ENCODE assay signal across 12 mouse cellular contexts in genomic region chr14:118491300-118491699, GRCm38 (mm10).
DNase-seq lines count a peak whose midpoint lies in the region; ATAC-seq and TF ChIP-seq lines count a peak whose summit lies in the region.
"Had no signal": no experiment of that assay in that cellular context is flagged by ENCODE, and none has a peak within 500 bp of the region (broad histone marks: within the 10 kb centered on the region; RNA-seq: fewer than 3 reads in every experiment).

No protein-coding gene starts in this region.

- H3K4me2 ChIP-seq in limb, embryonic 12.5 days: peak overlapping the region; percentile 21
- H3K4me2 ChIP-seq in hindbrain, embryonic 16.5 days (ENCODE audit: low read length): peak overlapping the region; percentile 35
- H3K4me2 ChIP-seq in neural tube, embryonic 15.5 days: peak overlapping the region; percentile 44

- TF ChIP-seq POLR2A in heart, adult 2 months (IDR thresholded peaks at IDR 0.05; ENCODE audit: insufficient read depth, low read depth, low read length): no peak

- no peak for ATAC-seq in limb, embryonic 12.5 days (ENCODE audit: insufficient number of reproducible peaks, insufficient read depth, low FRiP score, low TSS enrichment, low read depth)
- ATAC-seq in hindbrain, embryonic 16.5 days: peak; percentile 47; the same call in 1 of the 2 replicates
- ATAC-seq in neural tube, embryonic 15.5 days (ENCODE audit: low FRiP score): no peak
- ATAC-seq: lung, postnatal 0 days had no signal

- no peaks in the 10 kb centered on the region for H3K36me3 ChIP-seq in limb, embryonic 12.5 days
- no peaks in the 10 kb centered on the region for H3K36me3 ChIP-seq in limb, embryonic 10.5 days
- H3K36me3 ChIP-seq in forebrain, embryonic 10.5 days (replicated peaks): no peaks in the 10 kb centered on the region
- H3K36me3 ChIP-seq in hindbrain, embryonic 16.5 days (ENCODE audit: control insufficient read depth, insufficient read depth, low read length): no peaks in the 10 kb centered on the region
- no peaks in the 10 kb centered on the region for H3K36me3 ChIP-seq in neural tube, embryonic 15.5 days
- no peaks in the 10 kb centered on the region for H3K36me3 ChIP-seq in heart, adult 2 months (ENCODE audit: control insufficient read depth, insufficient read depth, low read length)

- no peak overlapping the region for H3K27ac ChIP-seq in limb, embryonic 12.5 days
- no peak overlapping the region for H3K27ac ChIP-seq in limb, embryonic 10.5 days
- H3K27ac ChIP-seq in forebrain, embryonic 10.5 days: peak overlapping the region; percentile 37; the same call in 1 of the 2 replicates
- no peak overlapping the region for H3K27ac ChIP-seq in hindbrain, embryonic 16.5 days (ENCODE audit: low read depth, low read length)
- no peak overlapping the region for H3K27ac ChIP-seq in neural tube, embryonic 15.5 days (replicated peaks)
- no peak overlapping the region for H3K27ac ChIP-seq in heart, adult 2 months

- H3K4me1 ChIP-seq in limb, embryonic 12.5 days (replicated peaks): peaks cover 6% of the 10 kb centered on the region
- H3K4me1 ChIP-seq in limb, embryonic 10.5 days: peaks cover 9% of the 10 kb centered on the region
- H3K4me1 ChIP-seq in forebrain, embryonic 10.5 days: peaks cover 30% of the 10 kb centered on the region
- H3K4me1 ChIP-seq in hindbrain, embryonic 16.5 days (ENCODE audit: control insufficient read depth, insufficient read depth, low read depth, low read length): peaks cover 8% of the 10 kb centered on the region
- H3K4me1 ChIP-seq in neural tube, embryonic 15.5 days: peaks cover 14% of the 10 kb centered on the region
- no peaks in the 10 kb centered on the region for H3K4me1 ChIP-seq in heart, adult 2 months (ENCODE audit: control insufficient read depth, insufficient read depth, low read length)

- H3K4me3 ChIP-seq in limb, embryonic 12.5 days (replicated peaks): no peak overlapping the region
- no peak overlapping the region for H3K4me3 ChIP-seq in limb, embryonic 10.5 days
- H3K4me3 ChIP-seq in forebrain, embryonic 10.5 days: peak overlapping the region; percentile 28
- no peak overlapping the region for H3K4me3 ChIP-seq in hindbrain, embryonic 16.5 days (ENCODE audit: low read length)
- 0 out of 2 replicates have a peak overlapping the region, but pooled peaks have one; percentile 2 for H3K4me3 ChIP-seq in neural tube, embryonic 15.5 days (replicated peaks)
- no peak overlapping the region for H3K4me3 ChIP-seq in heart, adult 2 months

- no peak for DNase-seq in limb, embryonic 10.5 days (ENCODE audit: low spot score)
- DNase-seq in forebrain, embryonic 10.5 days (ENCODE audit: extremely low spot score, low spot score): peak; percentile 40
- DNase-seq in heart, adult 2 months: no peak
- no peak for DNase-seq in layer of hippocampus, adult 9-10 months (ENCODE audit: low spot score)
- DNase-seq in heart, postnatal 36 days: no peak
- DNase-seq: kidney, postnatal 4 days; thymus, adult 2 months had no signal

- no peaks in the 10 kb centered on the region for H3K79me2 ChIP-seq in heart, adult 2 months (replicated peaks; ENCODE audit: control insufficient read depth, insufficient read depth, low read length)

- intact Hi-C loops in heart, adult 2 months (cut with DNase I): no loop called here
- intact Hi-C loops in heart, postnatal 36 days (cut with DNase I): no loop called here

- H3K9me3 ChIP-seq in limb, embryonic 12.5 days: no peaks in the 10 kb centered on the region
- H3K9me3 ChIP-seq in limb, embryonic 10.5 days (replicated peaks): no peaks in the 10 kb centered on the region
- peaks cover 5% of the 10 kb centered on the region; the same call in 1 of the 2 replicates for H3K9me3 ChIP-seq in forebrain, embryonic 10.5 days
- H3K9me3 ChIP-seq in hindbrain, embryonic 16.5 days (ENCODE audit: control insufficient read depth, low read length): no peaks in the 10 kb centered on the region
- no peaks in the 10 kb centered on the region for H3K9me3 ChIP-seq in neural tube, embryonic 15.5 days (replicated peaks)

- no peak for TF ChIP-seq CTCF in heart, adult 2 months (IDR thresholded peaks at IDR 0.05)

- 23% methylated on average over 13 of the region's 13 CpGs for WGBS in limb, embryonic 12.5 days
- WGBS in limb, embryonic 10.5 days: 36% methylated on average over 13 of the region's 13 CpGs
- 24% methylated on average over 13 of the region's 13 CpGs for WGBS in forebrain, embryonic 10.5 days
- WGBS in hindbrain, embryonic 16.5 days: 22% methylated on average over 13 of the region's 13 CpGs
- 14% methylated on average over 13 of the region's 13 CpGs for WGBS in neural tube, embryonic 15.5 days
- WGBS in heart, adult 2 months: 56% methylated on average over 13 of the region's 13 CpGs

- H3K9ac ChIP-seq in limb, embryonic 12.5 days (replicated peaks): no peak overlapping the region
- no peak overlapping the region for H3K9ac ChIP-seq in hindbrain, embryonic 16.5 days (ENCODE audit: low read depth, low read length)
- H3K9ac ChIP-seq in neural tube, embryonic 15.5 days (replicated peaks): no peak overlapping the region
- H3K9ac ChIP-seq in heart, adult 2 months (ENCODE audit: low read depth, low read length): no peak overlapping the region

- H3K27me3 ChIP-seq in limb, embryonic 12.5 days: peaks cover 6% of the 10 kb centered on the region
- H3K27me3 ChIP-seq in limb, embryonic 10.5 days (ENCODE audit: low read depth, poor library complexity, severe bottlenecking): 0 out of 2 replicates have a peak, but pooled peaks cover 12% of the 10 kb centered on the region
- peaks cover 25% of the 10 kb centered on the region; the same call in 1 of the 2 replicates for H3K27me3 ChIP-seq in forebrain, embryonic 10.5 days (ENCODE audit: poor library complexity, severe bottlenecking)
- H3K27me3 ChIP-seq in hindbrain, embryonic 16.5 days (replicated peaks; ENCODE audit: control insufficient read depth, insufficient read depth, low read length): no peaks in the 10 kb centered on the region
- H3K27me3 ChIP-seq in neural tube, embryonic 15.5 days (replicated peaks): 0 out of 2 replicates have a peak, but pooled peaks cover 3% of the 10 kb centered on the region
- H3K27me3 ChIP-seq in heart, adult 2 months (ENCODE audit: control insufficient read depth, insufficient read depth, low read length): no peaks in the 10 kb centered on the region
- H3K27me3 ChIP-seq: CH12.LX had no signal

- TF ChIP-seq EP300 in heart, adult 2 months (IDR thresholded peaks at IDR 0.05; ENCODE audit: insufficient read depth, low read depth, low read length): no peak

Comparison
In these comparisons a context has a peak if more than half of its experiments do, and no peak if none do; other contexts are left out.
1. H3K4me3 ChIP-seq: peak in forebrain, embryonic 10.5 days (single experiment) and neural tube, embryonic 15.5 days (single experiment); none in limb, embryonic 12.5 days (single experiment), limb, embryonic 10.5 days (single experiment), hindbrain, embryonic 16.5 days (single experiment) and heart, adult 2 months (single experiment).
2. Peak in every context shown above with its lines, with median percentiles within 50 percentile points of each other: H3K4me2 ChIP-seq.